Mouse (Mus musculus) heart, adult 2 months (tissue): ENCODE measurements around the gene Polr2c.

ENCODE experiments used
- CTCF ChIP-seq: fragments of 200-600 bp; IDR thresholded peaks from 2 replicates; pipeline ENCODE4 v1.8.1; 2022; ENCODE audit warnings: antibody characterized with exemption, mild to moderate bottlenecking, moderate library complexity
- EP300 ChIP-seq: fragments of 200-500 bp; IDR thresholded peaks from 2 replicates; pipeline ENCODE4 v1.6.1; 2011; ENCODE audit warnings: low read depth, low read length, control low read depth; ENCODE audit not compliant: insufficient read depth
- POLR2A ChIP-seq: fragments of 200-500 bp; IDR thresholded peaks from 2 replicates; pipeline ENCODE4 v1.6.1; 2011; ENCODE audit warnings: mild to moderate bottlenecking, low read depth, low read length, control low read depth; ENCODE audit not compliant: insufficient read depth

DNA sequence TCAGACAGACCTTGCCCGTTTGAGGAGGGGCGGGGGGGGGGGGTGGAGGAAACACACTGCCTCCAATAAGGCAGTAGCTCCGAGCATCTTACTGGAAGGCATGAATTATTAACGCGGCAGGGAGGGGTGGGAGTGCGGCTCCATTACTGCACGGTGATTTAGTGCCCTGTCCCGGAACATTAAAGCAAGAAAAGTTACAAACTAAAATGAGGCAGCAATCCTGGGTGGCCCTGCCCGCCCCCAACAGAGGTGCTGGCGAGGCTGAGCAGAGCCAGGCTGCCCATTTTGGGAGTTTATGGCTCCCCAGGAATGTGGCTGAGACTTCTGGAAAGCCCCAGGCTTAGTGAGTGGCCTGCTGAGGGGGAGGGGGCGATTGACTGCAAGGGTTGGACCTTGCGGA is 46.5 kb downstream of the Polr2c start:
- TF ChIP-seq CTCF: no peak
- TF ChIP-seq POLR2A: no peak
- TF ChIP-seq EP300: no peak
